Mouse (Mus musculus) urinary bladder, postnatal 25 days (tissue): ENCODE data around the gene Eppin.
"Not testable (repeated sequence)": the region's sequence is repeated elsewhere in the genome, so short reads cannot be mapped to it uniquely, and the experiment has no call there.

Experiments
- DNase-seq: peaks from one replicate; pipeline ENCODE4 v3.0.0; 2022; ENCODE audit warnings: low spot score

The Eppin gene

DNA sequence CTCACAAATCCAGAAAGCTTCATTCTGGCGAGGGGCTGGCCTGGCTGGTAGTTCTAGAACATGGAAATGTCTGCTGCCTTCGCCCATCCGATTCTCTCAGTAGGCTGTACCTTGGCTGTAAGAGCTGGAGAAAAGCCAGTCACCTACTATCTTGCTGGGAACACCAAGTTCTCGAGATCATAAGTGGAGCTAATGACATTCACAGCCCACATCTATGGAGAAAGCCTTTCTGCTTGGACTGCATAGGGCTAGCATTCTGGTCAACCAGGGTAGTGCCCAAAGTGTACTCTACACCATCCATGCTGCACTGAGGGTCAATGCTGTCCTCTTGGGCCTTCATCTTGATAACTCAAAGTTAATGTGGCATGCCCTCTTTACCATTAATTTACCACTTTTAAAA lies at the start of gene Eppin:
Gene Eppin (minus strand): TSS at position 101 of the 400 bp plus-strand sequence.
- no peak for DNase-seq

DNA sequence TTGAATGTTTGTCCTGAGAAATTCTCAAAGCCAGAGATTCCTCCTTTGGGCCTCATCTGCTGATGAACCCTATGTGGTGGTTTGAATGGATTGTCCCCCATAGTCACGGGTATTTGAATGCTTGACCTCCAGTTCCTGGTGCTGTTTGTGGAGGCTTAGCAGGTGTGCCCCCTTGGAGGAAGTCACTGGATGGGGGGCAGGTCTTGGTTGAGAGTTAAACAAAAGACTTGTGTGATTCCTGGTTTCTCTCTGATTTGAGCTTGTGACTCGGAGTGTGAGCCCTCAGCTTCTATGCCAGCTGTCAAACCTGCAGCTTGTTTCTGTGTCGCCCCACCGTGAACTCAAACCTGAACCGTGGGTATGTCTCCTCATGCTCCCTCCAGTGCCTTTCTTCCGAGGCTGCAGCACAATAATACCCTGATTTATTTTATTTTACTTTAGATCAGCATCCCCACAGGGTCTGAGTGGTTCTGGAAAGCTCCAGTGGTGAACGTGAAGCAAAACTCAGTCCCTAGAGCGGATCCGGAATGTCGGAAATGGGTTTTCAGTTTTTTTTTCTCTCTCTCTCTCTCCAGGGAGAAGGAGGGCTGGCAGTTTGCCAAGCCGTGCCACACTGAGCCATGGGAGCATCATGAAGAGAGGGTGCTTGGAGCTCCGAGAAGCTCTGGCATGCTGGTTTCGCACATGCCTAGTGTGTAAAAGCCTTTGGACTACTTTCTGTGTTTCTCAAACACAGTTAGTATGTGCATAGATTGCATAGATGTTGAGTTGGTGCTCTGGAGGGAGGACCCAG lies 48.7 kb upstream of the Eppin start:
- DNase-seq, result no peak

DNA sequence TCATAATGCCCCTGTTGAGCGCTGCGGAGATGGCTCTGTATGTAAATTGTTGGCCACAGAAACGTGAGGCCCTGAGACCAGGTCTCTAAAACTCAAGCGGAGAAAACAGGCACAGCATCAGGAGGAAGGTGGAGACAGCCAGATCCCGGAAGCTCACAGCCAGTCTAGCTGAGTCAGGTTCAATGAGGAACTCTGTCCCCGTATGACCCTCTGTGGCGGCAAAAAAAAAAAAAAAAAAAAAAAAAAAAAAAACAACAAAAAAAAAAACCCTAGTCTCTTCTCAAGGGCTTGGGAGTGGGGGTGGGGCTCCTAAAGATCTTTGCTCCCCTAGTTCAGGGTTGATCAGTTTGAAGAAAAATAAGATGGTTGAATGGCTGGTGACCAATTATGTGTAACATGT lies 47.7 kb upstream of the Eppin start:
- no peak for DNase-seq

DNA sequence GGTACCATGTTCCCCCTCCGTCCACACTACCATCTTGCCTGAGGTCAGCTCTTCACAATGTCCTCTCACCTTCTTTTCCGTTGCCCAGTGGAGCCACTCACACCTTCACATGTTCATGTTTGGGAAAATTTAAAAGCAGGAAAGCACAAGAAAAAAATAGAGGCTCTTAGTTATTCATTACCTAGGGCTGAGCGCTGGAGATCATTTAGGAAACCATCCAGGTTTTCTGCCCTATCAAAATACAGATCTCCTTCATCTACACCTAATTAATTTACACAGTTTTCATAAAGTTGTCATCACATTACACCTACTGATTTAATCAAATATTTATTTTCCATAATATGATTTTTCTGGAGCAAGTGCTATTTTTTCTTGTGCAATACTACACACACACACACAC lies 45.3 kb upstream of the Eppin start, which contains the start of gene Wfdc16:
Gene Wfdc16 (minus strand): TSS at position 101 of the 400 bp plus-strand sequence.
- no peak for DNase-seq

DNA sequence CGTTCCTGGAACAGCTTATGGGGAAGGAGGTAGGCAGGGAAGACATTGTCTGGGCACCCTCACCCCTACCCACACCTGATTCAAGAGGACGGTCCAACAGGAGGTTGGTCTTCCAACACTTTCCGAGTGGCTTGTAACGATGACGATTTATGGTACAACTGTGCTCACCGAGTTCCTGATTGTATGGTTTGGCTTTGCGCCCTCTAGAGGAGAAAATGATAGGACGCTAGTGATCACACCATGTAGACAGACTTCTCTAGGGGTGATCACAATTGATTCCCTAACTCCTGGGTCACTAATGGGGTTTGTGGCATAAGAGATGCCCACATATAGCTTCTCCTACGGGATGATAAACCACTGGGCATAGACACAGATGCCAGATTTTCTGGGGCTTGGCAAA lies 41.9 kb upstream of the Eppin start:
- no peak for DNase-seq

DNA sequence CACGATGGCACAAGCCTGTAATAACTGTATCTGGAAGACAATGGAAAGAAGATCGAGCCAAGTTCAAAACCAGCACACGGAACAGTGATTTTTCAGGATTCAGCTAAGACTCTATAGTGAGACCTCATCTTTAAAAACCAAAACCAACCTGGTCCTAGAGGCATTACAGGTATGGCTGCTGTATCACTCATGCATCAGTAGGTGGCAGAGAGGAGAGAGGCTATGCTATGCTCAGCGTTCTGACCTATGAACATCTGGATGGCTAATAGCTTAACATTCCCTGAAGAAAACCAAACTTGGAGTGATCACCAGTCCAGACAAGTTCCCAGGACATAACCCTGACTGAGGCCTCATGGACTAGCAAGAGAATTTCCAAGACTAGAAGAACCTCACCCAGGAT lies 28.4 kb upstream of the Eppin start:
- DNase-seq, result no peak

DNA sequence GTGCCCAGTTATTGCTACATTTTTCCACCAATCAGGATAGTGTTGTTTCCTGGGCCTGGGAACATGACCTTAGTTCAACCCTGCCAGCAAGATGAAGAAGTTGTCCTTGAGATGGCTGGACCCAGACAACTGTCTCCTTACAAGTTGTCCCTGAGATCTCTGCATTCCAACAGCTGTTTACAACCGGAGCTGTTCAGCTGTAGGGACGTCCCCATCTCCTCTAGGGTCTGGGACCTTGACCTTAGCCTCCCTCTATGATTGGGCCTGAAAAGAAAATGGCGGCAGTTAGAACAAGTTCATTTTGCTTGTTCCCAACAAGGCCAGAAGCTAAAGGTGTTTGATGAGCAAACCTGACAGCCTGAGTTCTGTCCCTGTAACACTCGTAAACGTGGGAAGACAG lies 25.7 kb upstream of the Eppin start:
- DNase-seq, result no peak

DNA sequence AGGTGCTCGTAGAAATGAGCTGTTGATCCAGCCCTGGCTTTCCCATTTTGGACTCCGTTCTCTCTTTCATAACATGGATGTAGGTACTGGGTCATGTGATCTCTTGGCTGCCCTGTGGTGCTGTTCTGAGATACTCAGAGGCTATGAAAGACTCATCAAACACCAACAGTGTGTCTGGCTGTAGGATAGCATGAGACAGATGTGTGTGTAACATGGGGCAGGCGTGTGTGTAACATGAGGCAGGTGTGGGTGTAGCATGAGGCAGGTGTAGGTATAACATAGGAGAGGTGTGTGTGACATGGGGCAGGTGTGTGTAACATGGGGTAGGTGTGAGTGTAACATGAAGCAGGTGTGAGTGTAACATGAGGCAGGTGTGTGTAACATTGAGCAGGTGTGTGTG lies 22.0 kb upstream of the Eppin start:
- DNase-seq, result no peak

DNA sequence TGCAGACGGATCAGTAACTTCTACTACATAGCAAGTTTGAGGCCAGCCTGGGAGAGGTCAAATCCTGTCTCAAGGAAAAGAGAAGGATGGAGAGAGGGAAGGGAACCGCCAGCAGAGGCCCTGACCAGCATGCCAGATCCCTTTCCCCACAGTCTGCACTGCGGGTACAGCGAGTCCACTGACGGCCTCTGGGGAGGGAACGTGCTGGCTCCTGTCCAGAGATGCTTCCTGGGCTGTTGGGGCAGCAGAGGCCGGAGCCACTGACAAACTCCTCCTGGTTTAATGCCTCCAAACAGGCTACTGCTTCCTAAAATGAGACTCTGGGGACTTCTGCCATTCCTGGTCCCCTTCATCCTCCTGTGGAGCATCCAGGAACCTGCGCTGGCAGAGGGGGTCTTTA lies 20.1 kb upstream of the Eppin start, which contains the start of the genes Wfdc6b and Wfdc8:
Gene Wfdc6b (plus strand): TSS at position 52 of the 400 bp plus-strand sequence.
Gene Wfdc8 (minus strand): TSS at position 156 of the 400 bp plus-strand sequence.
- peak; percentile 14 for DNase-seq

DNA sequence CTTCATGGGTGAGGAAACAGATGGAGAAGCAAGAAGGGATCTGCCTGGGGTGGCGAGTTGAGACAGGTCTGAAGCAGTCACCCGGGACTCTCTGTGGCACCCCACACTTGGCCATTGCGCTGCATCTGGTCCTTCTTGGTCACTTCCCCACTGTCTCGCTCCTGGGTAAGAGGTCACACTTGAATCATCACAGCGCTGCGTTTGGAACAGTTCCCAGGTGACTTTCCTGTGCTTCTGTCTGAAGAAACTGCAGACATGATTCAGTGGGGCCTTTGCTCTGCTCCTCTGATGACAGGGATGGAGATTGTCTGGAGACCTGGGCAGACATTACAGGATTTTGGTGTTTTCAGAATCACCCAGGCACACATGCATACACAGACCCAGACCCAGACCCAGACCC lies 15.4 kb upstream of the Eppin start:
- DNase-seq, result no peak

DNA sequence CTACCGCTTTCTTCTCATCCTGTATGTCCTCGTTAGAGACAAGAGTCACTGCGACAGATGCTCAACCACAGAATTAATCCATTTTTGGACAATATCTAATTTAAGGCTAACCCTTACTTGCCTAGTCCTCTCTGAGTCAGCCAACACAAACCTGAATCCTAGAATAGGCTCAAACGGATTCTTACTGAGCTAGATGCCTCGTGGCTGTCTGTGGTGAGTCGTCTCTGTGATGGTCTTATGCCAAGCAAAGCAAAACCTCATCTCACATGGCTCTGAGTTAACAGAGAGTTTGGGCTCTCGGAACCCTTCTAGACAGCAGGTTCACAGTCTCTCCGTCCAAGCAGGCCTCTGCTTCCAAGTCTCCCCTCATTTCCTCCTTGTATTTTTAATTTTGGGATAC lies 11.0 kb upstream of the Eppin start:
- no peak for DNase-seq

DNA sequence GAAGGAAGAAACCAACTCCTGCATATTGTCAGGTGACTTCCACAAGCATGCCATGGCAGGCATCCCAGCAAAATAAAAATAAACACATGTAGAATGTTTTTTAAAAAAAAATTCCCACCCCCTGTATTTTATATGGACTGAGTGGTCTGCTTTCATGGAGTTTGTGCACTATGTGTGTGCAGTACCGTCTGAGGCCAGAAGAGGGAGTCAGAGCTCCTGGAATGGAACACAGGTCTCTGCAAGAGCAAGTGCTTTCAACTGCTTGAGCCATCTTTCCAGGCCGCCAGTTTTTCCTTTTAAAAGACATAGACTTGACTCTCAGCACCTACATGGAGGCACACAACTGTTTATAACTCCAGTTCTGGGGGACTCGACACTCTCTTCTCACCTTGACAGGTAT lies 10.1 kb upstream of the Eppin start:
- no peak for DNase-seq

DNA sequence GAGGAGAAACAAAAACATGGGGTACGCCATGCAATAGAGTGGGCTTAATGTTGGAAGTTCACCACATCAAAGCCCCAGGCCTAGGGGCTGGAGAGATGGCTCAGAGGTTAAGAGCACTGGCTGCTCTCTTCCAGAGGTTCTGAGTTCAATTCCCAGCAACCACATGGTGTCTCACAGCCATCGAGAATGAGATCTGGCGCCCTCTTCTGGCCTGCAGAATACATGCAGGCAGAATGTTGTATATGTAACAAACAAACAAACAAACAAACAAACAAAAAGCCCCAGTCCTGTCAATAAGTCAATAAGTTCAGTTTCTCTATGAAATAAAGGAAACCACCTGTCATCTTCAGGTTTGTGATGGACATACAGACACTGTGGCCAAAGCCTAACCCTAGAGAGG lies 6.8 kb upstream of the Eppin start:
- no peak for DNase-seq

DNA sequence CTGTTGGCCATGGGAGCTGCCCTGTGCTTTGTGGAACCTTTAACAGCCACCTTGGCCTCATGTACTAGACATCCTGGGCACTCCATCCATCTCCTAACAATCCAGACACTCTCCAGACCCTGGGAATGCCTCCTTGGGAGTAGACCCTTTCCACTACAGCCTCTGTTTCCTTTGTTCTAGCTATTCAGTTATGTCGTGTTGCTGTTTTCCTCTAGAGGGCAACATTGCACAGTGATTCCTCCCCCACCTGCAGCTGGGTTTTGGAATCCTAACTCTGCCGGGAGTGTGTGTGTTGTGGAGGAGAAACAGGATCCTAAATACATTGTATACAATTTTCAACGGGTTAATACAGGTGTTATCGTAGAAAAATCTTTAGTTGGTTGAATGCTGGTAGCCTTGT lies 1.4 kb downstream of the Eppin start:
- no peak for DNase-seq

DNA sequence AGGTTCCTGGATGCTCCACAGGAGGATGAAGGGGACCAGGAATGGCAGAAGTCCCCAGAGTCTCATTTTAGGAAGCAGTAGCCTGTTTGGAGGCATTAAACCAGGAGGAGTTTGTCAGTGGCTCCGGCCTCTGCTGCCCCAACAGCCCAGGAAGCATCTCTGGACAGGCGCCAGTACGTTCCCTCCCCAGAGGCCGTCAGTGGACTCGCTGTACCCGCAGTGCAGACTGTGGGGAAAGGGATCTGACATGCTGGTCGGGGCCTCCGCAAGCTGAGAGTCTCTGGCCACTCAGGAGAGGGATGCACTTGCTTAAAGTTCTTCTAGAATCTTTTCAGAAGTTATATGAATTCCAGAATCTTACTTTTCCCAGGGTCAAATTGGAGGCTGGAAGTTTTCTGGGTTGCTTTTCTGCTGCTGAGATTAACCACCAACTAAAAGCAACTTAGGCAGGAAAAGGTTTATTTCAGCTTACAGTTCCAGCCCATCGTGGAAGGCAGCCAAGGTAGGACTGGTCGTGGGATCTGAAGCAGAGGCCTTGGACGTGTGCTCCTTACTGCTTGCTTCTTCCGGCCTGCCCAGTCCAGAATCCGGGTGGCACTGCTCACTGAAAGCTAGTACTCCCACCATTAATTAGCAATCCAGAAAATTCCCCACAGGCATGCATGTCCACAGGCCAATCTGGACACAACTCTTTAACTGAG lies 8.2 kb downstream of the Eppin start, which contains the start of gene Wfdc6a:
Gene Wfdc6a (minus strand): TSS at position 423 of the 701 bp plus-strand sequence.
- DNase-seq, result not testable (repeated sequence)

DNA sequence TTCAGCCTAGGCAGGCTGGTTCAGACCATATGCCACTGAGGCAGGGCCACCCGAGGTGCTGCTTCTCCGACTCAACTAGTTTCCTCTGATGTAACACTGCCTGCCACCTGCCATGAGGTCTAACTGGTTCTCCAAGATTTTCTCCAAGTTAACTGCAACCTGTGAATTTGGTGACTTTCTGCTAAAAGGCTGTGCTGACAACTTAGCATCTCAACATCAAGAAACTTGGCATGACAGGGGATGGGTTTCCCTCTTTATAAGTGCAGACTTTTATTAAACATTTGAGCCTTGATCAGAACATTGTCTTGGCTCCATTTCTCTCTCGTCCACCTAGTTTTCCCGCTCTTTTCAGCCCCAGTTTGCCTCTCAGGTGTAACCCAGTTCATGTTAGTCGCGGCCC lies 20.0 kb downstream of the Eppin start, which contains the start of gene Spint3:
Gene Spint3 (minus strand): TSS at position 101 of the 400 bp plus-strand sequence.
- DNase-seq, result not testable (repeated sequence)

DNA sequence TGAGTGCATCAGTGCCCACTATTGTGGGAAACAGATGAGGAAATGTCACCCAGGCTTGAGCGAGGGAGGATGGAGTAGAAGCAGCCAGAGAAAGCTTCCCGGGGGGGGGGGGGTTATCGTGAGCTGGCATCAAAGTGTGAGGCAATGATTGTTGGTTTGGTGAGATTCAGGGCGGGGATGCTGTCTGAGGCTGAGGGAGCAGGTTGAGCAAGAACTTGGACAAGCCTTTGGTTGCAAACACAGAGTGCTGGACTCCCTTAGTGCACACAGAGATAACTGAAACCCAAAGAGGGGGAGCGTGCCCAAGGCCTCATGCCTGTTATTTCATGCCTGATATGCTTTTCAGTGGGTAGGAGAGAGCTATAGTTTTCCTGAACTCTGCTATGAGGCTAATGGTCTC lies 25.9 kb downstream of the Eppin start:
- no peak for DNase-seq

DNA sequence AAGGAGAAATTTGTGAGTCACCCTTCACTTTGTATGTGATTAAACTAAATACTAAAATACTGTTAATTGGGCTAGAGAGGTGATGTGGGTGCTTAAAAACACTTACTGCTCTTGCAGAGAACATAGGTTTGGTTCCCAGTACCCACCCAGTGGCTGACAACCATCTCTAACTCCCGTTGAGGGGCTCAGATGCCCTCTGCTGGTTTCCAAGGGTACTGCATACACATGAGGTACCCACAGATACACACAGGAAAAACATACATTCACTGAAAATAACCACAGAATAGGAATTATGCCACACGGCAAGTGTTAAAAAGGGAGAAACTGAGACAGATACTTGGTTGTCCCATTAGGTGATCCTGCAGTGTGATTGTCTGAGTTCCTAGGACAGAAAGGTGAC lies 26.4 kb downstream of the Eppin start:
- no peak for DNase-seq

DNA sequence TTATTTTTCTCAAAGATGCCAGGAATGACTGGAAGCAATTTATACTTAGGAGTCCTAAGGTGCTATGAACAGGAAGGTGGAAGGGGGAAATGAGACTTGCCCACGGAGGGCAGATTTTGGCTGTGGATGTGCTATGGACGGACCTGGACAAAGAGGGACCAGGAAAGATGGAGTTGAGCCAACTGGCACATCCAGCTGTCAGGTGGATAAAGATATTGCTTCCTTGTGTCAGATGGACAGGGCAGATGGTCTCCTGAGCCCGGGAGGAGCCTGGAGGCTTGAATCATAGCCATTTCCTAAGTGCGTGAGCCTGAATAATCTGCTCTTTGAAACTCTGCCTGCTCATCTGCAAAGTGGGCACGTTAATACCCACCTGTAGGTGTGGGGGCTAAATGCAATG lies 29.0 kb downstream of the Eppin start:
- no peak for DNase-seq

DNA sequence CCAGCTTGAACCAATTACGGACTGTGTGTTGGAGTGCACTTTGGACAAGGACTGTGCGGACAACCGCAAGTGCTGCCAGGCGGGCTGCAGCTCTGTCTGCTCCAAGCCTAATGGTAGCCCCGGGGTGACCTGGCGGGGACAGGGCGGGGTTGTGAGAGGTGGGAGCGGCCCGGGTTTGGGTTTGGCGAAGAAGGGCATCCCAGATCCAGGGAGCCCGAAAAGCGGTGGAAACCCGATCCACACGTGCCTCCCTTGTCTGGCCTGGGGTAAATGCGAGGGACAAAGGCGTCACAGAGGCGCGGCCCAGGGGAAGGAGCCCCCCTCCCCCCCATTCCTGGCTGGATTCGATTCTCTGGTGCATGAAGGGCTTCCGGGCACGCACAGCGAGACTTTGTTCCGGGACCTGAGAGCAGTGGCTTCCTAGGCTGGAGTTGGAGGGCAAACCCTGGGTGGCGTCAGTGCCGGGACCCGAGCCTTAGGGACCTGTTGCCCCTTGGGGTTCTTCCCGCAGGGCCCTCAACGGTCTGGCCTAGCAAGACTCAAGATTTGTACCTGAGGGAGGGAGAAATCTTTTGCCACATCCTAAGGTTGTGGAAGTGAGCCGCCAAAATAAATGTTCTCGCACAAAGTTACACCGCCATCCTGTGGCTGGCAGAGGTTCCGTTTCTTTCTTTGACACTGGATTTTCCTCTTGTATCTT lies 29.9 kb downstream of the Eppin start:
- peak; percentile 37 for DNase-seq

DNA sequence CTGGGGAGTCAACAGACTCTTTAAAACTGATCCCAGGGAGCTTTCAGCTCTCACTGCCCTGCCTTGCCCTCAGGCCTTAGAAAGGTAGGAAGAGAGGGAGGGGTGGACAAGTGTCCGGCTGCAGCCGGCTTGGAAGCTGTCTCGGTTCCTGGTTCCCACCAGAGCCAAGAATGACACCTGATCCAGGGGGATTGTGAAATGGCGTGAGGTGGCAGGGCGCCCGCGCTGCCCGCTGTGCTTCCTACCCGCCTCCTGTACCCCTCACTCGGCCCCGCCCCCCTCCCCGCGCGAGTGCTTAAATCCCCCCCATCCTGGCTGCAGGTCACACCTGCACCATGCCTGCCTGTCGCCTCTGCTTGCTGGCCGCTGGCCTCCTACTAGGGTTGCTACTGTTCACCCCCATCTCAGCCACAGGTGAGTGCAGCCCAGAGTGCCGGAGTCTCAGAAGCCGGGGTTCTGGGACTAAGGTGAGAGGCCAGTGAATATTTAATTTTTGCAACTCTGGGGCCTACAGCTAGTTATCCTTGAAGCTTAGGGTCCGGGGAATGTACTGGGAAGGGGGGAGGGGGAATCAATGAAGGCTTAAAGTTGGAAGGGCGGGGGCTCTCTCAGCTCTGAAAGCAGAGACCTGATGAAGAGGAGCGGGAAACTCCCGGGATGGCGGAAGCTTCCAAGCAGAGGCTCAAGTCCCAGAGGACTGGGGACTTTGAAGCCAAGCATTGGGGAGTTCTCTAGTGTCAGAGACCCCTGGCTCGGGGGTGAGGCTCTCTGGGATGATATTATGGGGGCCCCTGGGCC lies 30.8 kb downstream of the Eppin start, which contains the start of gene Wfdc2:
Gene Wfdc2 (plus strand): TSS at position 23 of the 798 bp plus-strand sequence.
- DNase-seq, result peak; percentile 49

DNA sequence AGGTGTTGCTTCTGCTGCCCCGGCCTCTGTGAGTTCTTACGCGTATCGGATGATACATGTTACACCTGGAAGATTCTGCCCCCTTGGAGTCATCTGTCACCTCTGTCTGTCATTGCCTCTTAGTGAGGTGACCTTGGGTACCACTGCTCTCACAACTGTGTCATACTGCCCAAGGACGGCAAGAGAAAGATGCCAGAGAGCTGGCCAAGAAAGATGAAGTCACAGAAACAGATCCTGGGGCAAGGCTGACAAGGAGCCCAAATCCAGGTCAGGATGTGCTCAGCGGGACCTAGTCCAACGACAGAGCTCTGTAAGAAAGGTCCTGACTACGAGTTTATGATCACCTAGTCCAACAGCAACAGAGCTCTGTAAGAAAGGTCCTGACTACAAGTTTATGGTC lies 33.3 kb downstream of the Eppin start:
- no peak for DNase-seq
